Mouse (Mus musculus): ENCODE results near the gene Spats1. TPM values are rescaled to one million over a fixed set of nuclear protein-coding genes. Genes with fewer than 3 reads are reported as not detected.
A peak's percentile ranks its signal among the peaks of the same experiment; 100 is the strongest.

The Spats1 gene
- polyA plus RNA-seq, 1 experiment: 3.2 TPM

GRCm38 (mm10) chr17:45517549-45518215 lies 42.5 kb upstream of the Spats1 start:
- no peaks in the 10 kb centered on the region for H3K4me1 ChIP-seq (ENCODE audit: control insufficient read depth, insufficient read depth, low read length)
- no peaks in the 10 kb centered on the region for H3K36me3 ChIP-seq (ENCODE audit: control insufficient read depth, insufficient read depth, low read length, poor library complexity, severe bottlenecking)
- TF ChIP-seq POLR2A (IDR thresholded peaks at IDR 0.05; ENCODE audit: insufficient read depth, low read length) (no peak), EP300 (IDR thresholded peaks at IDR 0.05; ENCODE audit: insufficient read depth, low read depth, low read length) (no peak), CTCF (IDR thresholded peaks at IDR 0.05; ENCODE audit: low read depth, low read length) (no peak)

GRCm38 (mm10) chr17:45517135-45517534 lies 41.9 kb upstream of the Spats1 start:
- no peak for TF ChIP-seq EP300 (IDR thresholded peaks at IDR 0.05; ENCODE audit: insufficient read depth, low read depth, low read length)
- TF ChIP-seq CTCF (IDR thresholded peaks at IDR 0.05; ENCODE audit: low read depth, low read length): no peak
- TF ChIP-seq POLR2A (IDR thresholded peaks at IDR 0.05; ENCODE audit: insufficient read depth, low read length): no peak
- Histone ChIP-seq H3K27ac (ENCODE audit: insufficient read depth, low read length) (no peak overlapping the region), H3K4me3 (ENCODE audit: low read depth, low read length) (no peak overlapping the region), H3K36me3 (ENCODE audit: control insufficient read depth, insufficient read depth, low read length, poor library complexity, severe bottlenecking) (no peaks in the 10 kb centered on the region), H3K27me3 (ENCODE audit: control insufficient read depth, insufficient read depth, low read length, poor library complexity, severe bottlenecking) (no peaks in the 10 kb centered on the region), H3K9ac (ENCODE audit: low read depth, poor library complexity, severe bottlenecking) (no peak overlapping the region), H3K9me3 (replicated peaks; ENCODE audit: control insufficient read depth, insufficient read depth, low read length, poor library complexity, severe bottlenecking) (no peaks in the 10 kb centered on the region), H3K4me1 (ENCODE audit: control insufficient read depth, insufficient read depth, low read length) (no peaks in the 10 kb centered on the region)

More at GRCm38 (mm10) chr17:45517549-45518215, 42.5 kb upstream of the Spats1 start:
- Histone ChIP-seq H3K27ac (ENCODE audit: insufficient read depth, low read length) (no peak overlapping the region), H3K9me3 (replicated peaks; ENCODE audit: control insufficient read depth, insufficient read depth, low read length, poor library complexity, severe bottlenecking) (no peaks in the 10 kb centered on the region), H3K27me3 (ENCODE audit: control insufficient read depth, insufficient read depth, low read length, poor library complexity, severe bottlenecking) (no peaks in the 10 kb centered on the region), H3K4me3 (ENCODE audit: low read depth, low read length) (no peak overlapping the region), H3K9ac (ENCODE audit: low read depth, poor library complexity, severe bottlenecking) (no peak overlapping the region)

GRCm38 (mm10) chr17:45516488-45516887 lies 41.3 kb upstream of the Spats1 start:
- H3K4me1 ChIP-seq (ENCODE audit: control insufficient read depth, insufficient read depth, low read length): no peaks in the 10 kb centered on the region
- H3K9ac ChIP-seq (ENCODE audit: low read depth, poor library complexity, severe bottlenecking): no peak overlapping the region
- no peaks in the 10 kb centered on the region for H3K9me3 ChIP-seq (replicated peaks; ENCODE audit: control insufficient read depth, insufficient read depth, low read length, poor library complexity, severe bottlenecking)
- H3K27ac ChIP-seq (ENCODE audit: insufficient read depth, low read length): no peak overlapping the region
- TF ChIP-seq POLR2A (IDR thresholded peaks at IDR 0.05; ENCODE audit: insufficient read depth, low read length) (no peak), CTCF (IDR thresholded peaks at IDR 0.05; ENCODE audit: low read depth, low read length) (peak; percentile 56)
- no peaks in the 10 kb centered on the region for H3K36me3 ChIP-seq (ENCODE audit: control insufficient read depth, insufficient read depth, low read length, poor library complexity, severe bottlenecking)
- no peak overlapping the region for H3K4me3 ChIP-seq (ENCODE audit: low read depth, low read length)
- no peaks in the 10 kb centered on the region for H3K27me3 ChIP-seq (ENCODE audit: control insufficient read depth, insufficient read depth, low read length, poor library complexity, severe bottlenecking)

- Histone ChIP-seq H3K36me3 (ENCODE audit: control insufficient read depth, insufficient read depth, low read length, poor library complexity, severe bottlenecking) (no peaks in the 10 kb centered on the region), H3K9me3 (replicated peaks; ENCODE audit: control insufficient read depth, insufficient read depth, low read length, poor library complexity, severe bottlenecking) (no peaks in the 10 kb centered on the region), H3K4me1 (ENCODE audit: control insufficient read depth, insufficient read depth, low read length) (no peaks in the 10 kb centered on the region), H3K27ac (ENCODE audit: insufficient read depth, low read length) (no peak overlapping the region), H3K9ac (ENCODE audit: low read depth, poor library complexity, severe bottlenecking) (no peak overlapping the region), H3K27me3 (ENCODE audit: control insufficient read depth, insufficient read depth, low read length, poor library complexity, severe bottlenecking) (no peaks in the 10 kb centered on the region), H3K4me3 (ENCODE audit: low read depth, low read length) (no peak overlapping the region)
- no peak for TF ChIP-seq EP300 (IDR thresholded peaks at IDR 0.05; ENCODE audit: insufficient read depth, low read depth, low read length)
- TF ChIP-seq CTCF (IDR thresholded peaks at IDR 0.05; ENCODE audit: low read depth, low read length): no peak
- no peak for TF ChIP-seq POLR2A (IDR thresholded peaks at IDR 0.05; ENCODE audit: insufficient read depth, low read length)
Observed at GRCm38 (mm10) chr17:45515806-45516205, 40.6 kb upstream of the Spats1 start.

- peaks cover 2% of the 10 kb centered on the region; the same call in 1 of the 2 replicates for H3K36me3 ChIP-seq (ENCODE audit: control insufficient read depth, insufficient read depth, low read length, poor library complexity, severe bottlenecking)
Observed at GRCm38 (mm10) chr17:45515204-45515726, 40.0 kb upstream of the Spats1 start.

GRCm38 (mm10) chr17:45511757-45512156 lies 36.5 kb upstream of the Spats1 start:
- Histone ChIP-seq H3K4me3 (ENCODE audit: low read depth, low read length) (no peak overlapping the region), H3K9ac (ENCODE audit: low read depth, poor library complexity, severe bottlenecking) (no peak overlapping the region), H3K9me3 (replicated peaks; ENCODE audit: control insufficient read depth, insufficient read depth, low read length, poor library complexity, severe bottlenecking) (no peaks in the 10 kb centered on the region), H3K36me3 (ENCODE audit: control insufficient read depth, insufficient read depth, low read length, poor library complexity, severe bottlenecking) (peaks cover 20% of the 10 kb centered on the region), H3K27ac (ENCODE audit: insufficient read depth, low read length) (no peak overlapping the region), H3K4me1 (ENCODE audit: control insufficient read depth, insufficient read depth, low read length) (no peaks in the 10 kb centered on the region), H3K27me3 (ENCODE audit: control insufficient read depth, insufficient read depth, low read length, poor library complexity, severe bottlenecking) (no peaks in the 10 kb centered on the region)
- no peak for TF ChIP-seq POLR2A (IDR thresholded peaks at IDR 0.05; ENCODE audit: insufficient read depth, low read length)
- no peak for TF ChIP-seq CTCF (IDR thresholded peaks at IDR 0.05; ENCODE audit: low read depth, low read length)
- TF ChIP-seq EP300 (IDR thresholded peaks at IDR 0.05; ENCODE audit: insufficient read depth, low read depth, low read length): no peak

More at GRCm38 (mm10) chr17:45515204-45515726, 40.0 kb upstream of the Spats1 start:
- no peaks in the 10 kb centered on the region for H3K27me3 ChIP-seq (ENCODE audit: control insufficient read depth, insufficient read depth, low read length, poor library complexity, severe bottlenecking)
- H3K9me3 ChIP-seq (replicated peaks; ENCODE audit: control insufficient read depth, insufficient read depth, low read length, poor library complexity, severe bottlenecking): no peaks in the 10 kb centered on the region
- H3K4me1 ChIP-seq (ENCODE audit: control insufficient read depth, insufficient read depth, low read length): no peaks in the 10 kb centered on the region
- no peak overlapping the region for H3K27ac ChIP-seq (ENCODE audit: insufficient read depth, low read length)
- H3K9ac ChIP-seq (ENCODE audit: low read depth, poor library complexity, severe bottlenecking): peak overlapping the region; percentile 29
- no peak for TF ChIP-seq EP300 (IDR thresholded peaks at IDR 0.05; ENCODE audit: insufficient read depth, low read depth, low read length)
- no peak for TF ChIP-seq CTCF (IDR thresholded peaks at IDR 0.05; ENCODE audit: low read depth, low read length)
- TF ChIP-seq POLR2A (IDR thresholded peaks at IDR 0.05; ENCODE audit: insufficient read depth, low read length): no peak
- 0 out of 2 replicates have a peak overlapping the region, but pooled peaks have one; percentile 25 for H3K4me3 ChIP-seq (ENCODE audit: low read depth, low read length)

Measured in ES-Bruce4 (cell line).